Mouse (Mus musculus) ES-CJ7 (cell line): ENCODE data around the gene Srrm1.
"Not testable (repeated sequence)": the region's sequence is repeated elsewhere in the genome, so short reads cannot be mapped to it uniquely, and the experiment has no call there.

ENCODE experiments used
- DNase-seq: peaks from one replicate; pipeline ENCODE4 v3.0.0; 2011; ENCODE audit warnings: low read depth, low spot score

Gene Srrm1

DNA sequence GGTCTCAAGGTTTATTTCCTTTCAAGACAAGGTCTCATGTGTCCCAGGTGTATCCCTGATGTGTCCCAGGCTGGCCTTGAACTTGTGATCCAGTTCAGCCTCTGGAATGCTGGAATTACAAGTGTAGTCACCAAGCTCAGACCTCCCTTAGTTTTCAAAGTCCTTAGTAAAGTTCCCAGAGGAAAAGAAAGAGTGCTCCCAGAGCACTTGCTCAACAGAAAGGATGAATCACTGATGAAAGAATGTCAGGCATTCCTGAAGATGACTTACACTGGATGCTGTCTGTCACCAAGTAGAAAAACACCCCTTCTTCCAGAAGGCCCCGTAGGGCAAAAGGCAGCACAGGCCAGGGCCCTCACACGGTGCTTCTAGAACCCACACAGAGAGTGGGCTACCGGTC, 52.0 kb downstream of the Srrm1 start:
- no peak for DNase-seq

DNA sequence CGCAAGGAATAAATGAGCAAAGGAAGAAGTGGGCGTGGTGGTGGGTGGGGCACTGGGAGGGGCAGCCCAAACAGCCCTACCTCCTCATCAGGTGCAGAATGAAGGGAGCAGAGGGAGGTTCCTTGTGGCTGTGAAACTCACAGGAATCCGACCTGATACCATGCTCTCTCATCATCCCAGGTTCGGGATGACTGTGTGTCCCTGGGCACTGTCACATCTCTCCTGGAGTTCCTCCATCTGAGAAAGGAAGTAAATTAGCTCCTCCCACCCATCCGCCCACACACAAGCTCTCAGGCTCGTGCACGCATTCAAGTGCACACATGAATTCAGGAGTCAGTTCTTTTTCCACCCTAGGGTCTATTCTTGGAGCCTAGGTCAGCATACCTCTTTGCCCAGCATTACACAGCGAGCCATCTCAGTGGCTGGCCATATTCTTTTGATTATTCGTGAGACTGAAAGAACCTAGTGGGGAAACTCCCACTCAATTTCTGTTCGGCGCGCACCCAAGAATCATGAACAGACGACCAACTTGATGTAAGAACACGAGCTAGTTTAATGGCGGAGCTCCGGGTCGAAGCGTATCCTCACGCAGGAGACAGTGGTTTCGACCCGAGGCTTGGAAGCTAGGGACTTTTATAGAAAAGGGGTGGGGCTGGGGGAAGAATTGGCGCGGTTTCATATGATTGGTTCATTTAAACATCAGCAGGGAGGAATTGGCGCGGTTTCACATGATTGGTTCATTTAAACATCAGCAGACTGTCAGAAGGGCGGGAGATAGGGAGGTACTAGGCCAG, 52.7 kb downstream of the Srrm1 start:
- peak; percentile 58 for DNase-seq

DNA sequence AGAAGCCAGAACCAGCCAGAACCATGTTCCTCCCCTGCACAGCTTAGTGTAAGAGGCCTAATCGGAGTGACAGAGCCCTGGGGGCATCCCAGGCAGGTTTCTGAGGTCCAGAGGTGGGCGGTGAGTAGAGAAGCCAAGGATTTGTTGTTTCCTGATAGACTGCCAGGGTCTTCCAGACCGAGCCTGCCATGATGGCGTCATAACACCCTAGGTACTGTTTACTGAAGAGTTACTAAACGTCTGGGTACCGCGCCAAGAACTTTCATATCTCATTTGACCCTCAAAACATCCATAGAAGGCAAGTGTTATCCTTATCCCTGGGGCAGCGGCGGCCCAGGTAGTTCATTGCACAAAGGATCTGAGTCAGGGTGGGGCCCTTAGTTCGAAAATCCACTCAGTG, 54.4 kb downstream of the Srrm1 start:
- DNase-seq = no peak

DNA sequence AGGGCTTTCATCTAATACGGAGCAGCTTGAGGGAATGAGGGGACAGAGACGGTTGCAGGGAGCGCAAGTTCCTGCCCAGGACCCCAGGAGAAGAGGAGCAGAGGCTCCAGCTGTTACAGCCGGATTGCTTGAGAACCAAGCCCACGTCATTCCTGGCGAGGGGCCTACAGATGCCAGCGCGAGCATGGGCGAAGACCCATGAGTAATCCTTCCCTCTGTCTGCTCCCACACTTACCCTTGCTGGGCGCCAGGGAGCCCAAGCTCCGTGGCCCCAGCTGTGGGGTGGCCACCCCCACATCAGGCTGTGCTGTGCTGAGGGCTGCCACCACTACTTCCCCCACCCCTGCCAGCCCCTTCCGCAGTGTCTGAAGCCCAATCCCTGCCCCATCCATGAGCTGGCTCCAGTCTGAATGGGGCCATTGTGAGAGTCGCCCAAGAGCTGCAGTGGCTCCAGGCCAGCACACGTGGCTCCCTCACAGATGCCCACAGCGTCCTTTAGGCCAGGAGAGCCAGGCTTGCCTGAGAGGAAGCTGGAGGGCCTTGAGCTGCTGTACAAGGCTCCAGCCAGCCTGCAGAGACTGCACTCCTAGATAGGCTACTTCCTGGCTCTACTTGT, 55.1 kb downstream of the Srrm1 start:
- no peak for DNase-seq

DNA sequence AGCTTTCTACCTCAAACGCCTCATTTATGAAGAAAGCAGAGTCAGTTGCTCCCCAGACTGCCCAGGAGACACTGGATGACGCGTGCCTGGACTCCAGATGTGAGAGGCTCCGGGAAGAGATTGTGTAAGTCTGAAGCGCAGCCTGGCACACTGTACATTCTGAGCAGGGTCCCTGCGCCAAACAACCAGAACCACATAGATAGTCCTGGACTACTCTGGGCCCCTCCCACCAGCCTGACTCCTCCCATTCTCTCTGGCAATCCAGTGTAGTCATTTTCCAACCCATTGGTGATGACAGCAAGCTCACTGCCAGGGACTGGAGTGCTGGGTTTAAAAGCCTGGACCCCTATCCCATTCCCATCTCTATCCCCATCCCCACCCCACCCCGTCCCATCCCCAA, 56.0 kb downstream of the Srrm1 start:
- DNase-seq = no peak

DNA sequence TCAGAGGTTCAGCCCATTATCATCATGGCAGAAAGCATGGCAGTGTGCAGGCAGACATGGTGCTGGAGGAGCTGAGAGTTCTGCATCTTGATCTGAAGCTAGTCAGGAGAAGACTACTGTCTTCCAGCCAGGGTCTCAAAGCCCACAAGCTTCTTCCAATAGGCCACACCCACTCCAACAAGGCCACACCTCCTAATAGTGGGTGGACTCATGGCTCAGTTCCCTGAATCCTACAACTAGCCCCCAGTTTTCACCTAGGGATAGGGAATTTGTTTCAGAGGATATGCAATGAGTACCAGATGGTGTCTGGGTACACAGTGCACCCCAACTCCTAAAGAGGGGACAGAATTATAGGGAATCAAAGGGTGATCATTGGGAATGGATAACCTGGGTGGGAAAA, 56.6 kb downstream of the Srrm1 start:
- DNase-seq = no peak

DNA sequence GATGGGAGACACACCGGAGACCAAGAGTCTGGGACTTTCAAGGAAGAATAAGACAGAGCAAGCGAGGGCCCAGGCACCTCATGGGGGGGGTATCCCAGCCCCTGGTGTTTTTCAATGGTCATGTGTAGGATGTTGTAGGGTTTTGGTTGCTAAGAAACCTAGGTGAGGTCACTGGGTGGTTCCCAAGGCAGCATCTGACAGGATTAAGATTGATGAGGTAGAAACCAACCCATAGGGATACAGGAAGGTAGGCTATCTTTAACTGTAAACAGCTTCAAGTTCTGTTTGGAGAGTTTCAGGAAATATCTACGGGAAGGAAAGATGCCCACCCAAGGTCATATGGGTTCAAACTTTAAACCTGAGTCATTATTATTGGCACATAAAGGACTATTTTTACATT, 59.3 kb downstream of the Srrm1 start:
- no peak for DNase-seq

DNA sequence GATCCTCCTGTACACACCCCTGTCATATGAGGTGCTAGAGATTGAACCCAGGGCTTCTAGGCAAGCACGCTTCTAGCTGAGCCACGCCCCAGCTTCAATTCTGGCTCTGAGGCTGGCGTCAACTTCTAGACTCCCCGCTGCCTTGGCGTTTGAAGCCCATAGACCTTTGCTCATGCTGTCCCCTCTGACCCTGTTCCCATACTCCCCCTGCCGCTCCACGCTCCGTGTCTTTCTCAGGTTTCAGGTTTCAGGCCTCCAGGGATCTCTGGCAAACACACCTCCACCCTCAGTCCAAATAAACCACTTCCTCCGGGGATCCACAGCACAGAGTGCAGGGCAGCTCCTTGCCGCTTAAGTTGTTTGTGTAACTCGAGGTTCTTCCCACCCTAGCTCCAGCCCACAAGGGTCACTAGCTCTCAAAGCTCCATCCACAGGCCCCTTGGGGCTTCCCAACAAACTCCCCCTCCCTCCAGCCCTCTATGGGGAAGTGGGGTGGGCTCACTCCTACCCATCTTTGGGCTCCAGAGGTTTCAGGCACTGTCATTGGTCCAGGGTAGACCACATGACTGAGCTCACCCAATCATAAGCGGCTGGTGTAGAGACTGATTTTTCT, 60.5 kb downstream of the Srrm1 start:
- DNase-seq = peak; percentile 95

DNA sequence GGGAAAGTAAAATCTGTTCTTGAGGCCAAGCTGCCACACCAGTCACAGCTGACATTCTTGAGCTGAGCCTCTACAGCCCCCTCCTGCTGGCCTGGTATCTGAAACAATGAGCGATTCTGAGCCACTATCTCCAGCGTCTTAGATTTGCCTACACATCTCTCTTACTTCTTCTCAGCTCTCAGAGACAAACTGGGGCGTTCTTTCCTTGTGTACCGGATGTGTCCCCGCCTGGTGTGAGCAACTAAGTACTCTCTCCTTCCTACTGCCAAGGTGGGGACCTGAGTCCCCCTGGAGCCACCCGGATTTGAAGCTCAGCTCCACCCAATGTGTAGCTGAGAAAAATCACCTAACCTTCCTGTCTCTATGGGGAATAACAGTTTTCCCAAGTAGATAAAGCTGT, 61.3 kb downstream of the Srrm1 start:
- DNase-seq = no peak

DNA sequence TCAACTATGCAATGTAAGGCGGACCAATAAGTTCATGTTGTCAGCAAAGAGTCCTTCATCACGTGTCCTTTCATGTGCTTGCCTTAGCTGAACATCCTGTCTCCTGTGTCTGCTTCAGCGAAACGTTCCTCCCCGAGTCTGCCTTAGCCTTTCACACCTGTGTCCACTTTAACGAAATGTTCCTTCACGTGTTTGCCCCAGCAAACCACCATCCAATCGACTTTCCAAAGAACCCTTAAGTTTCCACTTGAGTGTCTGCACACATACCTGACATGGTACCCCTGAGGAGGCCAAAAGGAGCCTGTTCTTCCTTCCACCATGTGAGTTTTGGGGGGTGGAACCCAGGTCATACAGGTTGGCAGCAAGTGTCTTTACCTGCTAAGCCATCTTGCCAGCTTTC, 61.9 kb downstream of the Srrm1 start:
- DNase-seq = no peak

DNA sequence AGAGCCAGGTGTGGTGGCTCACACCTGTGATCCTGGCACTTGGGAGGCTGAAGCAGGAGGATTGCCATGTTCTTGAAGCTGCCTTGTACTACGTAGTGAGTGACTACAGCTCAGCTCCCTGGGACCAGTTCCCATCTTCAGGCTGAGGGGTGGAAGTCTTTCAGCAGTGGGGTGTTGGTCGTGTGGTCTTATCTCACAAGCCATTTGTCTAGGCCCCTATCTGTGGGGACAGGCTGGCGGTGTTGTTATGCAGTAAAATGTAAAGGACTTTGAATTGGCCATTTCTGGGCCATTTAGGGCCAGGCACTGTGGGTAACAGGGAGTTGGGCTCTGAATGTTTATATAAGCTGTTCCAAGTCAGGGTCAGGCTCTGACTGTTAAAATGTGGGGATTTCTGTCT, 65.1 kb downstream of the Srrm1 start:
- no peak for DNase-seq

DNA sequence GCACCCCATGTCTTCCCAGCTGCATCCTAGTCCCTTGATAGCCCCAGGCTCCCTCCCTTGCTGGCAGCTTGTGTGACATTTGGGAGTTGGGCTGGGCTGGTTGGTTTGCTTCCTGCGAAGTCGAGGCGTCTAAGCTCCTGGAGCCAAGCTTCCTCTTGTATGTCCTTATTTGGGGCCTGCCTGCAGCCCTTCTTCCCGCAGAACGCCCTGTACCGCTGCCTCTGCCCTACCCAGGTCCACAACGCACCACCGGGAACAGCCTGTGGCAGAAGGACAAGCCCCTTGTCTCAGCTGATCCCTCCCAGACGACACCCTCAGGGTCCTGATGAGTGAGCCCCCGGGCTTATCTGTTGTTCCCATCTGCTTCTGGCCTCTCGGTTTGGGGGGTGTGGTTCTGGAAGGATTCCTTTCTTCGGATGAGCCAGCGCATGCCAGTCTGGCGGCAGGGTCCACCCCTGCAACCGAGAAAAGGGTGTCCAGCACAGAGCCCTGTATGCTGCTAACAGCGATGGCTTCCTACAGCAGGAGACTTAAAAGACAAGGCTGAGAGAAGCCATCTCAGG, 66.2 kb downstream of the Srrm1 start:
- peak; percentile 46 for DNase-seq

DNA sequence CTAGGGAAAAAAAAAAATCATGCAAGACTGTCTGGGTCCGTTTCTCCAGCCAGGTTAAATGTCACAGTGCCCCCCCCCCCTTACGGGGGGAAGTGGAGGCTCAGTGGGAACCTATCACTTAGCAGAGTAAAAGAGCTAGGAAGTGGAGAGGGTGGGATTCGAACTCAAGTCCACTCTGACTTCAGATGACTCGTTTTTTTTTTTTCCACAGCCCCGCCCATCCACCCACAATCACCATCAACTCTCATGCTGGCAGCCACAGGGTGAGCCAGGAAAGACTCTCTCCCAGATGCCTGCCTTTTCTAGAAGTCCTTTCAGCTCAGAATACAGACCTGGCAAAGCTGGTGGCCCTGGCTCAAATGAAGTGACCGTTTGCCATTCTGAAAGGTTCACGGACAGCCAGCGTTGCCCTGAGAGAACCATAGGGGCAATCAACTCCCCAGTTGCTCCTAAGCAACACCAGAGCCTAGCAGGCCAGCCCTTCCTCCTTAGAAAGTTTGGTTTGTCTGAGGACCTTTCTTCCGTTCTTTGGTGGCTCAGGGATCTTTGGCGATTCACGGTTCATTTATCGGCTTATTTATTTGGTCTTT, 67.0 kb downstream of the Srrm1 start:
- DNase-seq = no peak

DNA sequence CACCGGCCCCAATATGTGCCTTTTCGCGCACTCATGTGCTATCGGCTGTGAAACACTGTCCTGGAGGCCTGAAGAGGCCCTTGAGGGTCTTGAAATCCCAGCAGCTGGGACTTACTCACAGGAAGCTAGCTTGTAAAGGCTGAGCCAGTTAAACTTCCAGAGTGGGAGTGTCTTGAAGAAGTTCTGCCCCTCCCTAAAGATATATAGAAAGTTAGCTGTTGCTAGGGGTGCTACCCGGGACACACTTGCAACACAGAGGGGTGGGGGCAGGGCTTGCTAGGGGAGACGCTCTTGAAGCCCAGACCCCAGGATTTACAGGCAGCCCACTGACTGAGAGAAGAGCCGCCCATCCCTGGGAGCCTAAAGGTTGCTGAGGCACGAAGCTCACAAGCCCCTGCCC, 67.7 kb downstream of the Srrm1 start:
- peak; percentile 48 for DNase-seq

DNA sequence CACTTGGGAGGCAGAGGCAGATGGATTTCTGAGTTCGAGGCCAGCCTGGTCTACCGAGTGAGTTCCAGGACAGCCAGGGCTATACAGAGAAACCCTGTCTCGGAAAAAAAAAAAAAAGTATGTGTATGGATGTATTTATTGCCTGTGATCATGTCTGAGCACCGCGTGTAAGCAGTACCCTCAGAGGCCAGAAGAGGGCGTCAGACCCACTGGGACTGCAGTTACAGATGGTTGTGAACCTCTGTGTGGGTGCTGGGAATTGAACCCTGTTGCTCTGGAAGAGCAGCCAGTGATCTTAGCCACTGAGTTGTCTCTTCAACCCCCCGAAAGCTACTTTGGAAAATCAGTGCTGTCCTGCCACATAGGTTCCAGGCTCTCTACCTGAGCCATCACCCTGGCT, 69.2 kb downstream of the Srrm1 start:
- DNase-seq = peak; percentile 32

DNA sequence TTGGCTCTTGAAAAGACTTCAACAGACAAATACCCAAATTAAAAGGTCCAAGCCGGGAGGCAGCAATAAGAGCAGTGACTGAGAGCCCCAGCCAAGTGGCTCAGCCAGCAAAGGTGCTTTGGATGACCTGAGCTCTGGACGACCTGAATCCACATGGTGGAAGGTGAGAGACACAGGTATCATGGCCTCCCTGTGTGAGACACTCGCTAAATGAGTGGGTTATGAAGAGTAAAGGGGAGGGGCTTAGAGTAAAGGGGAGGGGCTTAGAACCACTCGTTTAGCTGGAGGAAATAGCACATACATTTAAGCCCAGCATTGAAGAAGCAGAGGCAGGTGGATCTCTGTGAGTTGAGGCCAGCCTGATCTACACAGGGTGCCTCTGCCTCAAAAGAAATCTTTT, 69.7 kb downstream of the Srrm1 start:
- DNase-seq = no peak

DNA sequence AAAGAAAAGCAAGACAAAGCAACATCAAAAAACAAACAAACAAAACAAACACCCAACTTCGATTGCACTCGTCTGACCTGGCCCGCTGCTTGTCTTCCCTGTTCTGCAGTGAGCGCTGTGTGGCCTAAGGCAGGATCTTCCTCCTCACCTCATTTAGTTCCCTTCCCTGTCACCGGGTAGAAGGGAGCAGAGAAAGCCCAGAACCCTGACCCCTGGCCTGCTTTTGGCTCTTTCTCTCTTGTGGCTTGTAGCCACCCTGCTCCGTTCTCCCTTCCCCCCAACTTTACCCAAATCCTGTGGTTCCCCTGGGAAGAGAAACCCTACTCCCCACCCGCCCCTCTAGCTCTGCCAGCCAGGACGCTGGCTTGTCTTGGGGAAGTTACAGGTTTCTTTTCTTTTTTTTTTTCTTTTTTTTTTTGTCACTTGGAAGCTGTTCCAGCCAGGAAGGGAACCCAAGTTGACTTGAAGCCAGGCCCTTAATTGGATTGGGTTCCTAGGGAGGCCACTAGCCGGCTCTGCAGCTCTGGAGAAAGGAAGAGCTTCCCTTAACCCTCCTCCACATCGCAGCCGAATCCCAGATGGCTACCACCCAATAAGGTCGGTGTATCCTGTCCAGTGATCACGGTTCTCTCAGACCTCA, 70.3 kb downstream of the Srrm1 start:
- no peak for DNase-seq

DNA sequence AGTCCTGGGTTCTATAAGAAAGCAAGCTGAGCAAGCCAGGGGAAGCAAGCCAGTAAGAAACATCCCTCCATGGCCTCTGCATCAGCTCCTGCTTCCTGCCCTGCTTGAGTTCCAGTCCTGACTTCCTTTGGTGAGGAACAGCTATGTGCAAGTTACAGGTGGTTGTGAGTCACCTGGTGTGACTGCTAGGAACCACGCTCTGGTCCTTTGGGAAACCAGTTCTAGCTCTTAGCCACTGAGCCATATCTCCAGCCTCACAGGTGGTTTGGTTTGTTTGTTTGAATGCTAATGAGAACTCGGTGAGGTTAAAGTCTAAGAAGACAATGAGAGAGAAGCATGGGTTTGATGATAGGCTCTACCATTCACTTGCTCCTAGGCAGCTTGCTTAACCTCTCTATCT, 73.1 kb downstream of the Srrm1 start:
- not testable (repeated sequence) for DNase-seq

DNA sequence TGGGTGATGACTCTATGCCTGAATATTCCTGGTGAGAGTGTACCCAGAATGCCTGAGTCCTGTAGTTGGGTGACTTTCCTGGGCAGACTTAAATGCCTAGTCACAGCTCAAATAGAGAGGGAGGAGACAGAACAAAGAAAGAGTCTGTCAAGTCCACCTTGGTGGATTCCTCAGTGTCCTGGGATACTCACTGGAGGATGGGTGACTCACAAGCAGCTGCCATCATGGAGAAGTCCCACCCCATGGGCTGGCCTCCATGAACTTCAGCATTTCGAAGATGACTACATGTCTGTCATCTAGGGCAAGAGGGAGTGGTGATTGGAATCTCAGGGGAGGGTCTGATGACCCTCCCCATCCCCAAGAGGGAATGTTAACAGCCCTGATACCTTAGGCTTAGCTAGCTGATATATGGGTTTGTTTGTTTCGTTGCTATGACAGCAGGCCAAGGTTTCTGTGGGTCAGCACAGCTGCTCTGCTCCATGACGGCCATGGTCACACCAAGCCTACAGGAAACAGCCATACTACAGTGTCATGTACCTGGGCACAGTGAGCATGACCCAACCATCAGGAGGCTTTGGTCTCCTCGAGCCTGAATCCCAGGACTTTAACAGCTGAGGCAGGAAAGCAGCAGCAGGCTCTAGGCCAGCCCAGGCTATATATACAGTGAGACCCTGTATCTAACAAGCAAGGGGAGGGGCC, 76.3 kb downstream of the Srrm1 start:
- DNase-seq = no peak

DNA sequence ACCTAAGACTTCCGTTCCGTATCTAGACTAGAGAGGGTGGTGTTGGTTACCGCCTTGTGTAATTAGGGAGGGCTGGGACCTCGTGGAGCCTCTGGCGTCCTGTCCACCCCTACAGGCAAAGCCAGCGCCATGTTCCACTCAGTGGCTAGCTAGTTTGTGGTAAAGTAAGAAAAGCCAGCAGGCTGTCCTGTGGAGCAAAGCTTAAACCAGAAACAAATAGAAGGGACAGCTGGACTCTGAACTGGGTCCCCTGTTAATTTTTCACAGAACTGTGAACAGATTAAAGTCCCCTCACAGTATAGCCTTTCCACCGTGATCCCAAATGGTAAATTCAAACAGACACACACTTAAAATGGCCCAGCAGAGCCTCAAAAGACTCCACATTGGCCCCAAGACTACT, 78.4 kb downstream of the Srrm1 start:
- no peak for DNase-seq

DNA sequence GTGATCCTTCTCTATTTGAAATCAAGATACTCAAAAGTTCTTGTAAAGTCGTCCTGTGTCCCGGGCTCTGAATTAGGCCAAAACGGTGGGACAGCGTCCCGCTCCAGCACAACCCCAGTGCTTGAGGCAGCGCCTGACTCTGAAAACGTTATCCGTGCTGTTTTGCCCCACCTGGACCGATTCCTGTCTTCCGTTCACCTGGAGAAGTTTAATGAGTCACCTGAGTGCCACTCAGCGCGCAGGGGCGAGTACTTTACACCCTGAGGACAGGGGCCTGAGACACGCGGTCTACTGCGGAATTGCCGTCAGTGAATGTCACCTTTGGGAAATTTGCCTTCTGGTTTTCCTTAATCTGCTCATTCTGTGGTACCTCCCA, 79.8 kb downstream of the Srrm1 start:
- DNase-seq = peak; percentile 32
